Mouse (Mus musculus) midbrain, embryonic 14.5 days (tissue): Measurements from ENCODE around the gene Cela1. TPM values are rescaled to one million over a fixed set of nuclear protein-coding genes. Genes with fewer than 3 reads are reported as not detected.

Experiments
- ATAC-seq: fragments of 200-750 bp; cut with Nextera tagmentation; 2 replicates; pipeline ENCODE4 v1.8.0; 2017; ENCODE audit warnings: moderate number of reproducible peaks, moderate library complexity; ENCODE audit not compliant: low FRiP score, low TSS enrichment
- DNase-seq: peaks from one replicate; pipeline ENCODE4 v3.0.0-alpha.2; 2015
- H3K27ac ChIP-seq: fragments of 300-500 bp; sonication (generic); replicated peaks from 2 replicates; pipeline ENCODE4 v1.5.1; 2014; ENCODE audit warnings: mild to moderate bottlenecking, low read depth, low read length, moderate library complexity
- H3K27me3 ChIP-seq: fragments of 300-500 bp; sonication (generic); 2 replicates; pipeline ENCODE4 v1.6.1; 2014; ENCODE audit warnings: low read length, control low read depth, mixed read lengths; ENCODE audit not compliant: control insufficient read depth, insufficient read depth
- H3K36me3 ChIP-seq: fragments of 300-500 bp; sonication (generic); 2 replicates; pipeline ENCODE4 v1.6.1; 2014; ENCODE audit warnings: low read length, control low read depth; ENCODE audit not compliant: control insufficient read depth, insufficient read depth
- H3K4me1 ChIP-seq: fragments of 300-500 bp; sonication (generic); 2 replicates; pipeline ENCODE4 v1.6.1; 2014; ENCODE audit warnings: mild to moderate bottlenecking, antibody characterized with exemption, low read length, control low read depth; ENCODE audit not compliant: control insufficient read depth, insufficient read depth
- H3K4me2 ChIP-seq: fragments of 300-500 bp; sonication (generic); 2 replicates; pipeline ENCODE4 v1.6.1; 2014; ENCODE audit warnings: mild to moderate bottlenecking, low read length, moderate library complexity
- H3K4me3 ChIP-seq: fragments of 300-500 bp; sonication (generic); replicated peaks from 2 replicates; pipeline ENCODE4 v1.5.1; 2014; ENCODE audit warnings: low read depth, low read length
- H3K9ac ChIP-seq: fragments of 300-500 bp; sonication (generic); replicated peaks from 2 replicates; pipeline ENCODE4 v1.6.1; 2014; ENCODE audit warnings: mild to moderate bottlenecking, low read length, moderate library complexity
- H3K9me3 ChIP-seq: fragments of 300-500 bp; sonication (generic); 2 replicates; pipeline ENCODE4 v1.6.1; 2016; ENCODE audit warnings: low read length, control low read depth, mixed read lengths; ENCODE audit not compliant: control insufficient read depth
- WGBS: fragments of 180-500 bp; shearing (Covaris S2); extraction: QIAGEN DNeasy Blood & Tissue Kit; methylation state at CpG from one replicate; pipeline ENCODE4 v1.1.7; 2014; 5-methylcytosine and 5-hydroxymethylcytosine counted together
- polyA plus RNA-seq: library from polyadenylated mRNA; unstranded; fragments of >200 nt; fragmentation: Nextera tagmentation; extraction: Ambion mirVana; gene quantifications from 2 replicates; pipeline ENCODE4 v1.2.1, GENCODE M21; 2014

Cela1 gene
- polyA plus RNA-seq, 1 experiment from 2014 or later = 0.74 TPM

GRCm38 (mm10) chr15:100666219-100666696 lies 21.5 kb downstream of the Cela1 start:
- Histone ChIP-seq H3K4me3 (no peak overlapping the region), H3K36me3 (no peaks in the 10 kb centered on the region), H3K9ac (no peak overlapping the region), H3K27me3 (no peaks in the 10 kb centered on the region), H3K27ac (no peak overlapping the region; the same call in 1 of the 2 replicates), H3K9me3 (no peaks in the 10 kb centered on the region), H3K4me2 (no peak overlapping the region), H3K4me1 (peaks cover 6% of the 10 kb centered on the region; the same call in 1 of the 2 replicates)
- 11% methylated on average over 7 of the region's 7 CpGs for WGBS
- DNase-seq (peak; percentile 35), ATAC-seq (no peak)

GRCm38 (mm10) chr15:100665411-100666218 lies 22.1 kb downstream of the Cela1 start:
- Histone ChIP-seq H3K4me2 (no peak overlapping the region), H3K36me3 (no peaks in the 10 kb centered on the region), H3K27ac (no peak overlapping the region), H3K4me3 (no peak overlapping the region), H3K9ac (no peak overlapping the region), H3K4me1 (peaks cover 6% of the 10 kb centered on the region; the same call in 1 of the 2 replicates), H3K27me3 (no peaks in the 10 kb centered on the region), H3K9me3 (no peaks in the 10 kb centered on the region)
- DNase-seq = peak; percentile 58
- ATAC-seq = no peak
- WGBS = 43% methylated on average over 9 of the region's 9 CpGs

GRCm38 (mm10) chr15:100664813-100665274 lies 22.9 kb downstream of the Cela1 start:
- H3K27me3 ChIP-seq = no peaks in the 10 kb centered on the region
- ATAC-seq (no peak), DNase-seq (no peak)
- peaks cover 6% of the 10 kb centered on the region; the same call in 1 of the 2 replicates for H3K4me1 ChIP-seq
- H3K9ac ChIP-seq = no peak overlapping the region
- H3K9me3 ChIP-seq = no peaks in the 10 kb centered on the region
- no peak overlapping the region for H3K4me3 ChIP-seq
- H3K36me3 ChIP-seq = no peaks in the 10 kb centered on the region
- no peak overlapping the region for H3K4me2 ChIP-seq
- no peak overlapping the region for H3K27ac ChIP-seq
- WGBS = 87% methylated on average over 9 of the region's 9 CpGs

- no peak for ATAC-seq
- no peak overlapping the region for H3K4me2 ChIP-seq
- 89% methylated on average over 5 of the region's 5 CpGs for WGBS
- H3K9me3 ChIP-seq = no peaks in the 10 kb centered on the region
- DNase-seq = no peak
- H3K4me1 ChIP-seq = no peaks in the 10 kb centered on the region
- H3K4me3 ChIP-seq = no peak overlapping the region
- no peaks in the 10 kb centered on the region for H3K36me3 ChIP-seq
- no peak overlapping the region for H3K9ac ChIP-seq
- H3K27me3 ChIP-seq = no peaks in the 10 kb centered on the region
- no peak overlapping the region for H3K27ac ChIP-seq
Observed at GRCm38 (mm10) chr15:100660805-100661204, 26.9 kb downstream of the Cela1 start.

GRCm38 (mm10) chr15:100660306-100660705 lies 27.4 kb downstream of the Cela1 start:
- Histone ChIP-seq H3K27ac (no peak overlapping the region), H3K4me2 (no peak overlapping the region), H3K4me1 (no peaks in the 10 kb centered on the region), H3K9me3 (no peaks in the 10 kb centered on the region), H3K9ac (no peak overlapping the region), H3K36me3 (no peaks in the 10 kb centered on the region), H3K27me3 (no peaks in the 10 kb centered on the region), H3K4me3 (no peak overlapping the region)
- ATAC-seq = no peak
- WGBS = 82% methylated on average over 9 of the region's 9 CpGs
- DNase-seq = no peak

GRCm38 (mm10) chr15:100655201-100655600 lies 32.5 kb downstream of the Cela1 start:
- DNase-seq (no peak), ATAC-seq (no peak)
- Histone ChIP-seq H3K4me2 (no peak overlapping the region), H3K4me1 (no peaks in the 10 kb centered on the region), H3K4me3 (no peak overlapping the region), H3K27me3 (no peaks in the 10 kb centered on the region), H3K9ac (no peak overlapping the region), H3K9me3 (no peaks in the 10 kb centered on the region), H3K27ac (no peak overlapping the region), H3K36me3 (no peaks in the 10 kb centered on the region)
- 84% methylated on average over 5 of the region's 5 CpGs for WGBS

- Histone ChIP-seq H3K4me1 (no peaks in the 10 kb centered on the region), H3K4me3 (no peak overlapping the region), H3K36me3 (no peaks in the 10 kb centered on the region), H3K27me3 (no peaks in the 10 kb centered on the region), H3K9me3 (no peaks in the 10 kb centered on the region), H3K9ac (no peak overlapping the region), H3K4me2 (no peak overlapping the region), H3K27ac (no peak overlapping the region)
- no peak for DNase-seq
- 91% methylated on average over 1 of the region's 1 CpGs for WGBS
- ATAC-seq = no peak
Observed at GRCm38 (mm10) chr15:100654271-100654670, 33.5 kb downstream of the Cela1 start.

GRCm38 (mm10) chr15:100651610-100652009 lies 36.1 kb downstream of the Cela1 start:
- Histone ChIP-seq H3K4me3 (no peak overlapping the region), H3K9ac (no peak overlapping the region), H3K4me1 (no peaks in the 10 kb centered on the region), H3K27me3 (no peaks in the 10 kb centered on the region), H3K36me3 (no peaks in the 10 kb centered on the region), H3K27ac (no peak overlapping the region), H3K9me3 (no peaks in the 10 kb centered on the region), H3K4me2 (no peak overlapping the region)
- DNase-seq = no peak
- ATAC-seq = no peak
- 89% methylated on average over 9 of the region's 9 CpGs for WGBS

GRCm38 (mm10) chr15:100650111-100650510 lies 37.6 kb downstream of the Cela1 start:
- Histone ChIP-seq H3K36me3 (no peaks in the 10 kb centered on the region), H3K27ac (no peak overlapping the region), H3K4me3 (no peak overlapping the region), H3K9ac (no peak overlapping the region), H3K4me1 (no peaks in the 10 kb centered on the region), H3K9me3 (no peaks in the 10 kb centered on the region), H3K27me3 (no peaks in the 10 kb centered on the region), H3K4me2 (no peak overlapping the region)
- WGBS = 86% methylated on average over 10 of the region's 10 CpGs
- no peak for ATAC-seq
- no peak for DNase-seq
